Mouse (Mus musculus) E14TG2a.4 (cell line): ENCODE measurements around the gene Cul4a.

Experiments
- CTCF ChIP-seq: conservative IDR thresholded peaks from 2 replicates; pipeline ENCODE4 v1.5.1; 2014; ENCODE audit warnings: low read length
- NANOG ChIP-seq: IDR thresholded peaks from 2 replicates; pipeline ENCODE4 v1.6.1; 2014; ENCODE audit warnings: borderline replicate concordance, low read length, mixed read lengths
- POU5F1 ChIP-seq: IDR thresholded peaks from 2 replicates; pipeline ENCODE4 v1.6.1; 2014; ENCODE audit warnings: low read length, borderline replicate concordance

DNA sequence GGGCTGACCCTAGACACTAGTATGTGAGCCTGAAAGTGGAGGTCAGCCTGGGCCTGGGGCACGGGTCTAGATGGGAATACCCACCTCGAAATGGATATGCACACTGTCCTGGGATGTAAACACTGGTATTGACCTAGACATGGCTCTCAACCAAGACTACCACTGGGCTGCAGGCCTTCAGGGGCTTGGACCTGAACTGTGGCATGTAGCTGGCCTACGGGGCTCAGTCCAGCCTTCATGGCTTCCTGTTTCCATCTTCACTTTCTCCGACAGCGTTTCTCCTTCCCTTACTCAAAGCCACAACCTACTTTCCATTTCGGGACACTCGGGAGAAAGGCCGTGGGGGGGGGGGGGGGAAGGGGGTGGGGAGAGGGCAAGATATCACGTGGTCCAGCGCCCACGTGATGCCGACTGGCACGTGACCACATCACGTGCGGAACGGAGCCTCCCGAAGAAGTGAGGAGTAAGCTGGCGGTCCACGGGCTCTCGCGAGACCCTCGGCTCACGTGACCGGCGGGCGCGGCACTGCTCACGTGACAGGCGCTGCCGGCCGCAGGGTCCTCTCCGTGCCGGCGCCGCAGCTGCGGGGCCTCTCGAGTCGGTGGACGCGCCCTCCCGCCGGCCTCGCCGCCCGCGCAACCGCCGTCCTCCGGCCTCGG is 53.4 kb downstream of the Cul4a start, which contains the start of gene Lamp1:
- TF ChIP-seq CTCF: no peak
- TF ChIP-seq NANOG: no peak
- TF ChIP-seq POU5F1: no peak
